Mouse (Mus musculus): ENCODE measurements at regions not wholly inside any gene's neighbourhood (a gene's known extent, or its start where the extent isn't known, plus 50 kb on each side); places are given as distances from the start of the nearest gene placed in this dataset.

DNA sequence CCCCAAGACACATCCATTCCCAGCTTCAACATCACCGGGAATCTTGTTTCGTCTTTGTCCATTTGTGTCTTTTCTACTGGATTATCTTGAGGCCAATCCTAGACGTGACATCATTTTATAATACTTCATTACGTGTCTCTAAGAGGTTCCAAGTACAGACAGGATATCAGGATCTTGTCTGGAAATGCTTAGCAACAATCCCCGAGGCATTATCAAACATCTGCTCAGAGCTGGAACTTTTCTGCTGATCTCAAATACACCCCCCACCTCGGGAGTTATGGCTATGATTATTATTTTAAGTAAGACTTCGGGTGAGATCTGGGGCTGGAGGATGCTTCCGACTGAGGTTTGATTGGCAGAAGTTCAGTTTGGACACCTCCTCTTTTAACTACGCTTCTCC, 69.9 kb upstream of the Sulf2 start:
- no peak for TF ChIP-seq POLR2A (IDR thresholded peaks at IDR 0.05; ENCODE audit: borderline replicate concordance, extremely low read depth, insufficient read depth, insufficient read length, poor library complexity, severe bottlenecking)
- TF ChIP-seq CTCF (IDR thresholded peaks at IDR 0.05; ENCODE audit: borderline replicate concordance, extremely low read depth, insufficient read depth, insufficient read length): no peak

All from brain, embryonic 14.5 days (tissue).